Mouse (Mus musculus): ENCODE data around the gene Notch3. TPM values are rescaled to one million over a fixed set of nuclear protein-coding genes. Genes with fewer than 3 reads are reported as not detected.

The Notch3 gene
- polyA plus RNA-seq (2014; fragmentation: Illumina TruSeq; extraction: RNeasy Lipid Tissue Mini Kit (QIAGEN cat#74804); ENCODE audit: low read depth, low replicate concordance): 16.3 TPM

DNA sequence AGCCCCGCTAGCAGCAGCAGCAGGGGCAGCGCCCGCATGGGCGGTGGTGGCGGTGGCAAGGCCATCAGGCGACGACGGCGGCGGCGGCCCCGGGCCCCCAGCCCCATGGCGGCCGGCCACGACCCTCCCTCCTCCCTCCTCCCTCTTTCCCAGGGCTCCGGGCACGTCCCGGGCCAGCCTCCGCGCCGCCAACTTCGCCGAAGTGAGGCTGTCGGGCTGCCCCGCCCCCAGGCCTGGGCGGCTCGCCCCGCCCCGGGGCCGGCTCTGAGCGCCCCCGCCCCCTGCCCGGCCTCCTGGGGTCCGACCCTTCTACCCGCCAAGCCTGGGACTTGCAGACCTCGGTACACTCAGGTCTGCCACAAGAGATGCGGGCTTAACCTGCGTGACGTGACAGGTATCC lies at the start of gene Notch3:
Gene Notch3 (minus strand): TSS at position 166 of the 400 bp plus-strand sequence.

DNA sequence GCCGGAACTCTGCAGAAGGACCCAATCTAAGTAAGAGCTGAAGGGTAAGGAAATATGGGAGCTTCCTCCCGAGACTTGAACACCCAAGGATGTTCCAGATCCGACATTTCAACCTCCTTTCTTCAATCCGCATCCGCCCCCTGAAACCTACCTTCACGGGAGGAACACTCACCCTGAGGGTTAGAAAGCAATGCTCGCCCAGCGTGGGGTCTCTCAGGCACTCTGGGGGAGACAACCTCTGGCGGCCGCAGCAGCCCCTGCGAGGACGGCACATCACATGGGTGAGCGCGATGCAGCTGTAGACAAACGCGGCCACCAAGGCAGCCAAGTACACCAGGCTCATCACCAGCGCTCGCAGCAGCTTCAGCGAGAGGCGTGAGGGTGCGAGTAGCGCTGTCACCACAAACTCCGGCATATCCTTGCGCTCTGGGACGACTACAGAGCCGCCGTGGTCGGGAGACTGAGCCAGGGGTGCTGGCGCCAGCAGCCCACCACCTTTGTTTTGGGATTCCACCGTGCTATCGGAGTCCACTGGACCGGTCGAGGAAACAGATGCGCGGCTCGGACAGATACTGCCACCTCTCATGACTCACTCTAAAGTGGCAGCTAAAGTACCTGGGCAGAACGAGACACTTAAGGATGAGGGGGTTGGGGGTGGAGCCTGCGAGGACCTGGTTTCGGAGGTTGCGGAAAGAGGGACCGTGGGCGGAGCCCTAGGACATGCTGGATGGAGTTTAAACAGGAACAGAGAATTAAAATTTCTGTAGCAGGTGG lies 22.4 kb upstream of the Notch3 start, which contains the start of gene Ephx3:
Gene Ephx3 (minus strand): TSS at position 687 of the 774 bp plus-strand sequence.

Other genes starting within 250 kb of the Notch3 start
- gene Rrp1b, start 130.8 kb downstream of the Notch3 start, polyA plus RNA-seq (2014; fragmentation: Illumina TruSeq; extraction: RNeasy Lipid Tissue Mini Kit (QIAGEN cat#74804); ENCODE audit: low read depth, low replicate concordance): 8.7 TPM
- 1.4 TPM for gene Hsf2bp, start 130.5 kb downstream of the Notch3 start, polyA plus RNA-seq (2014; fragmentation: Illumina TruSeq; extraction: RNeasy Lipid Tissue Mini Kit (QIAGEN cat#74804); ENCODE audit: low read depth, low replicate concordance)
- gene Ephx3, start 22.7 kb upstream of the Notch3 start, polyA plus RNA-seq (2014; fragmentation: Illumina TruSeq; extraction: RNeasy Lipid Tissue Mini Kit (QIAGEN cat#74804); ENCODE audit: low read depth, low replicate concordance): 1.7 TPM
- 37.7 TPM for gene Brd4, start 117.9 kb upstream of the Notch3 start, polyA plus RNA-seq (2014; fragmentation: Illumina TruSeq; extraction: RNeasy Lipid Tissue Mini Kit (QIAGEN cat#74804); ENCODE audit: low read depth, low replicate concordance)
- gene Akap8, start 154.4 kb upstream of the Notch3 start, polyA plus RNA-seq (2014; fragmentation: Illumina TruSeq; extraction: RNeasy Lipid Tissue Mini Kit (QIAGEN cat#74804); ENCODE audit: low read depth, low replicate concordance): 65.8 TPM
- 81.5 TPM for gene Akap8l, start 183.8 kb upstream of the Notch3 start, polyA plus RNA-seq (2014; fragmentation: Illumina TruSeq; extraction: RNeasy Lipid Tissue Mini Kit (QIAGEN cat#74804); ENCODE audit: low read depth, low replicate concordance)
- 13.5 TPM for gene Wiz, start 222.6 kb upstream of the Notch3 start, polyA plus RNA-seq (2014; fragmentation: Illumina TruSeq; extraction: RNeasy Lipid Tissue Mini Kit (QIAGEN cat#74804); ENCODE audit: low read depth, low replicate concordance)
- 0.92 TPM for gene Rasal3, start 236.7 kb upstream of the Notch3 start, polyA plus RNA-seq (2014; fragmentation: Illumina TruSeq; extraction: RNeasy Lipid Tissue Mini Kit (QIAGEN cat#74804); ENCODE audit: low read depth, low replicate concordance)